Comparison of ENCODE assay signal across 9 mouse cellular contexts in genomic region chr4:57670813-57671469, GRCm38 (mm10). TPM values are rescaled to one million over a fixed set of nuclear protein-coding genes. Genes with fewer than 3 reads are reported as not detected.
DNase-seq lines count a peak whose midpoint lies in the region; ATAC-seq and TF ChIP-seq lines count a peak whose summit lies in the region.
"Had no signal": no experiment of that assay in that cellular context is flagged by ENCODE, and none has a peak within 500 bp of the region (broad histone marks: within the 10 kb centered on the region; RNA-seq: fewer than 3 reads in every experiment).

No protein-coding gene starts in this region.

- TF ChIP-seq RAD21 in CH12.LX (IDR thresholded peaks at IDR 0.05; ENCODE audit: low read depth, low read length) = peak; percentile 83

- H3K36me3 ChIP-seq in forebrain, postnatal 0 days (ENCODE audit: insufficient read depth) = no peaks in the 10 kb centered on the region
- H3K36me3 ChIP-seq in forebrain, embryonic 12.5 days (replicated peaks) = no peaks in the 10 kb centered on the region
- H3K36me3 ChIP-seq in CH12.LX (replicated peaks in 1 of 2; ENCODE audit: control insufficient read depth in 1 of 2, insufficient read depth in 1 of 2, low read length in 1 of 2) = no peaks in the 10 kb centered on the region
- H3K36me3 ChIP-seq in midbrain, embryonic 16.5 days (ENCODE audit: control insufficient read depth, insufficient read depth, low read length) = no peaks in the 10 kb centered on the region
- H3K36me3 ChIP-seq: limb, embryonic 15.5 days had no signal

- H3K4me3 ChIP-seq in forebrain, postnatal 0 days (ENCODE audit: low read depth, low read length) = no peak overlapping the region
- H3K4me3 ChIP-seq in forebrain, embryonic 12.5 days (replicated peaks) = no peak overlapping the region
- H3K4me3 ChIP-seq in CH12.LX (replicated peaks in 1 of 3; ENCODE audit: low read depth in 2 of 3, low read length in 2 of 3, poor library complexity in 1 of 3) = no peak overlapping the region
- no peak overlapping the region for H3K4me3 ChIP-seq in midbrain, embryonic 16.5 days (ENCODE audit: low read depth, low read length)
- H3K4me3 ChIP-seq: limb, embryonic 15.5 days had no signal

- in situ Hi-C loops in CH12.LX (cut with MboI; ENCODE audit: low pct_ligation_motif_present, low pct_unique_long_range_greater_than_20kb, low sequenced_read_pairs) = loop anchor here (5.0 to 25.0 kb wide), 3 partner anchors 121 to 416 kb away; no protein-coding TSS in a partner anchor

- H3K4me2 ChIP-seq in forebrain, postnatal 0 days (ENCODE audit: low read depth) = no peak overlapping the region
- no peak overlapping the region for H3K4me2 ChIP-seq in forebrain, embryonic 12.5 days
- H3K4me2 ChIP-seq in CH12.LX (ENCODE audit: insufficient read depth, low read depth, poor library complexity, severe bottlenecking) = no peak overlapping the region
- H3K4me2 ChIP-seq in midbrain, embryonic 16.5 days (ENCODE audit: low read length) = no peak overlapping the region
- H3K4me2 ChIP-seq: limb, embryonic 15.5 days had no signal

- TF ChIP-seq POLR2A in CH12.LX (IDR thresholded peaks at IDR 0.05; ENCODE audit: low read depth, low read length) = no peak

- H3K27ac ChIP-seq in forebrain, postnatal 0 days (ENCODE audit: low read depth, low read length) = no peak overlapping the region
- H3K27ac ChIP-seq in forebrain, embryonic 12.5 days = no peak overlapping the region
- no peak overlapping the region for H3K27ac ChIP-seq in CH12.LX (ENCODE audit: insufficient read depth, low read depth)
- H3K27ac ChIP-seq in midbrain, embryonic 16.5 days (ENCODE audit: low read length) = no peak overlapping the region
- H3K27ac ChIP-seq: limb, embryonic 15.5 days had no signal

- no peak for TF ChIP-seq EP300 in CH12.LX (IDR thresholded peaks at IDR 0.05; ENCODE audit: low read length)

- no peaks in the 10 kb centered on the region for H3K27me3 ChIP-seq in forebrain, postnatal 0 days (ENCODE audit: insufficient read depth, low read length)
- no peaks in the 10 kb centered on the region for H3K27me3 ChIP-seq in forebrain, embryonic 12.5 days
- H3K27me3 ChIP-seq in CH12.LX (replicated peaks) = no peaks in the 10 kb centered on the region
- no peaks in the 10 kb centered on the region for H3K27me3 ChIP-seq in midbrain, embryonic 16.5 days (ENCODE audit: control insufficient read depth, insufficient read depth, low read depth, low read length)
- H3K27me3 ChIP-seq: limb, embryonic 15.5 days had no signal

- dilution Hi-C loops in CH12.LX (cut with MboI; ENCODE audit: extremely low pct_ligation_motif_present, extremely low pct_unique_long_range_greater_than_20kb, low sequenced_read_pairs) = no loop called here

- no peak for ATAC-seq in forebrain, postnatal 0 days
- ATAC-seq in forebrain, embryonic 12.5 days (ENCODE audit: low FRiP score) = no peak
- no peak for ATAC-seq in midbrain, embryonic 16.5 days
- no peak for ATAC-seq in monocyte, adult 5-6 weeks (replicated peaks; ENCODE audit: insufficient number of reproducible peaks, low FRiP score, low TSS enrichment, poor library complexity, severe bottlenecking)

- no peaks in the 10 kb centered on the region for H3K79me2 ChIP-seq in CH12.LX (replicated peaks; ENCODE audit: control insufficient read depth, extremely low read depth, insufficient read depth, poor library complexity, severe bottlenecking)

- no peaks in the 10 kb centered on the region for H3K9me3 ChIP-seq in forebrain, postnatal 0 days (ENCODE audit: low read length)
- H3K9me3 ChIP-seq in forebrain, embryonic 12.5 days = no peaks in the 10 kb centered on the region
- no peaks in the 10 kb centered on the region for H3K9me3 ChIP-seq in CH12.LX (replicated peaks; ENCODE audit: low read length)
- no peaks in the 10 kb centered on the region for H3K9me3 ChIP-seq in midbrain, embryonic 16.5 days (replicated peaks; ENCODE audit: control insufficient read depth, low read length, poor library complexity, severe bottlenecking)
- H3K9me3 ChIP-seq: limb, embryonic 15.5 days had no signal

- H3K4me1 ChIP-seq in forebrain, postnatal 0 days (ENCODE audit: insufficient read depth) = peaks cover 4% of the 10 kb centered on the region; the same call in 1 of the 2 replicates
- peaks cover 6% of the 10 kb centered on the region for H3K4me1 ChIP-seq in forebrain, embryonic 12.5 days
- H3K4me1 ChIP-seq in CH12.LX (ENCODE audit: control insufficient read depth in 1 of 2, insufficient read depth in 2 of 2) = peaks cover 12 to 31% of the 10 kb centered on the region in 2 experiments
- H3K4me1 ChIP-seq in midbrain, embryonic 16.5 days (ENCODE audit: control insufficient read depth, insufficient read depth, low read length) = no peaks in the 10 kb centered on the region

- intact Hi-C loops in gastrocnemius, postnatal 14 days (cut with DNase I; ENCODE audit: low total_unique reads) = loop anchor here (2.0 kb wide), 1 partner anchor 212 kb away; no protein-coding TSS in a partner anchor

- TF ChIP-seq CTCF in forebrain, postnatal 0 days (IDR thresholded peaks at IDR 0.05; ENCODE audit: low read depth) = peak; percentile 68
- peak; percentile 42 to 82 for TF ChIP-seq CTCF in CH12.LX (conservative IDR thresholded peaks at IDR 0.05 in 1 of 2, IDR thresholded peaks at IDR 0.05 in 1 of 2; ENCODE audit: low read depth in 2 of 2, low read length in 2 of 2)

- peak; percentile 28 for DNase-seq in forebrain, postnatal 0 days
- DNase-seq in CH12.LX (ENCODE audit: extremely low read depth) = no peak
- peak; percentile 98 for DNase-seq in heart, adult 11 months
- DNase-seq in kidney, postnatal 36 days = peak; percentile 33 to 43
- no peak for DNase-seq in gastrocnemius, postnatal 14 days

- H3K9ac ChIP-seq in forebrain, postnatal 0 days = no peak overlapping the region
- H3K9ac ChIP-seq in forebrain, embryonic 12.5 days = no peak overlapping the region
- H3K9ac ChIP-seq in CH12.LX (ENCODE audit: insufficient read depth, low read depth) = no peak overlapping the region
- H3K9ac ChIP-seq in midbrain, embryonic 16.5 days (ENCODE audit: low read depth, low read length) = no peak overlapping the region
- H3K9ac ChIP-seq: limb, embryonic 15.5 days had no signal

- 69% methylated on average over 7 of the region's 7 CpGs for WGBS in forebrain, postnatal 0 days
- 75% methylated on average over 7 of the region's 7 CpGs for WGBS in forebrain, embryonic 12.5 days
- 74% methylated on average over 7 of the region's 7 CpGs for WGBS in midbrain, embryonic 16.5 days

TF ChIP-seq in CH12.LX, 34 proteins besides CTCF, POLR2A, EP300 and RAD21:
- peak; percentile 77 for TF ChIP-seq SMC3 (IDR thresholded peaks at IDR 0.05; ENCODE audit: low read depth, low read length)
- no peak for TF ChIP-seq MXI1 (IDR thresholded peaks at IDR 0.05; ENCODE audit: low read depth, low read length)
- peak; percentile 39 for TF ChIP-seq USF2 (conservative IDR thresholded peaks at IDR 0.05; ENCODE audit: low read depth, low read length)
- TF ChIP-seq ZC3H11A (IDR thresholded peaks at IDR 0.05; ENCODE audit: low read depth, low read length) = peak; percentile 52
- TF ChIP-seq KAT2A (IDR thresholded peaks at IDR 0.05; ENCODE audit: insufficient replicate concordance, low read length) = no peak
- TF ChIP-seq JUN (IDR thresholded peaks at IDR 0.05; ENCODE audit: insufficient read depth, low read depth, low read length) = no peak
- TF ChIP-seq USF1 (IDR thresholded peaks at IDR 0.05; ENCODE audit: low read depth, low read length) = 0 out of 2 replicates have a peak, but pooled peaks have one; percentile 41
- peak; percentile 97 for TF ChIP-seq ZNF384 (IDR thresholded peaks at IDR 0.05; ENCODE audit: low read depth, low read length)
TF ChIP-seq in CH12.LX: peak in this region for 5.

RNA-seq across cellular contexts. Expression of gene Akap2, which starts 46.5 kb away (rescaled TPM):
- 11.2 and 15.0 TPM in 2 replicates for total RNA-seq in forebrain, postnatal 0 days (2014; rRNA removed)
- polyA plus RNA-seq in forebrain, postnatal 0 days (2015; fragmentation: Nextera tagmentation; extraction: Ambion mirVana) = 4.5 and 7.0 TPM in 2 replicates
- 12.4 and 12.5 TPM in 2 replicates for polyA plus RNA-seq in forebrain, embryonic 12.5 days (2016; fragmentation: Nextera tagmentation; extraction: Ambion mirVana)
- total RNA-seq in CH12.LX (2012; rRNA removed) = 0.17 and 0.25 TPM in 2 replicates
- 0.04 TPM in 1 of 2 replicates, not detected in the other for total RNA-seq in CH12.LX (2014; rRNA removed)
- 0.40 TPM in 1 of 2 replicates, not detected in the other for polyA plus RNA-seq in CH12.LX (2012; ENCODE audit: insufficient read length, low read depth)
- total RNA-seq in gastrocnemius, postnatal 14 days (2021) = 10 to 100 TPM; 36.1 to 37.1 TPM
- polyA plus RNA-seq in midbrain, embryonic 16.5 days (2015; fragmentation: Nextera tagmentation; extraction: Ambion mirVana) = 10.5 and 12.4 TPM in 2 replicates
- 0.67 to 1.3 TPM (median 0.96 TPM) in 3 replicates for total RNA-seq in monocyte, adult 5-6 weeks (2017)

Comparison
In these comparisons a context has a peak if more than half of its experiments do, and no peak if none do; other contexts are left out.
1. DNase-seq: peak in forebrain, postnatal 0 days (single experiment), heart, adult 11 months (single experiment) and kidney, postnatal 36 days (2 of 2); none in CH12.LX (single experiment) and gastrocnemius, postnatal 14 days (single experiment).